Mouse (Mus musculus) spleen, adult 18-20 months (tissue): ENCODE data around the gene Slc29a4.

Source experiments
- DNase-seq, 2 experiments: peaks; one replicate each; pipeline ENCODE4 v3.0.0; 2022; ENCODE audit warnings: mixed read lengths in 2 of 2

Gene Slc29a4

DNA sequence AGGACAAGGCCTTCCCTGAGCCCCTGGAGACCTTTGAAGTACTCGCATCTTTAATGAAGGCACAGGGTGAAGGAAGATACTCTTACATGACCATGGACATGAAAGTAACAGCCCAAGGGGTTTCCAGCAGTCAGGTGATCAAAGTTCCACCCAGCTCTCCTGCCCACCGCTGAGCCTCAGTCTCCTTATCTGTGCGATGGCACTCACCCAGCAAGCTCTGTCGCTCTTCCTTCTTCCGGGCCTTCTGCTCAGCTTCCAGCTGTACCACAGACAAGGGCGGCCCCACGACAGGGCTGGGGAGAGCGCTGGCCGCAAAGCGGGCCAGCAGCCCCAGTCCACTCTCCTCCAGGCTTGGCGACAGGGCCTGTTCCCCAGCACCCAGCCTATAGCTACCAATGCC is 57.9 kb downstream of the Slc29a4 start:
- no peak for DNase-seq

DNA sequence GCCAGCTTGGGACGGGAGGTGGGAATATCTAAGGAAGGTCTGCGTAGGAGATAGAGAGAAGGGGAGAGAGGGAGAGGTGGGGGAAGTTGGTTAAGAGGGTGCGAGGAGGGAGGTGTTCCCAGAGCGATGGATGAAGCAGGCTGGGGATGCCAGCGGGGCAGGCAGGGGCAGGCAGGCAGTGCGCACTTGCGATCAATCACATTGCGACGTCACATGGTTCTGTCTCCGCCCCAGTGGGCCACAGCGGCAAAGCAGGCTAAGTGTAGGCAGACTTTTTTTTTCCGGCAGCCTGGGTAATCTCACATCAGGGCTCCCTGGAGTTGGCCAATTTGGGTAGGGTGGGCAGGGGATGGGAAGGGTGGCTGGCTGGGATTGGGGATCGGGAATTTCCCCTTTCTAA is 59.9 kb downstream of the Slc29a4 start:
- no peak for DNase-seq

DNA sequence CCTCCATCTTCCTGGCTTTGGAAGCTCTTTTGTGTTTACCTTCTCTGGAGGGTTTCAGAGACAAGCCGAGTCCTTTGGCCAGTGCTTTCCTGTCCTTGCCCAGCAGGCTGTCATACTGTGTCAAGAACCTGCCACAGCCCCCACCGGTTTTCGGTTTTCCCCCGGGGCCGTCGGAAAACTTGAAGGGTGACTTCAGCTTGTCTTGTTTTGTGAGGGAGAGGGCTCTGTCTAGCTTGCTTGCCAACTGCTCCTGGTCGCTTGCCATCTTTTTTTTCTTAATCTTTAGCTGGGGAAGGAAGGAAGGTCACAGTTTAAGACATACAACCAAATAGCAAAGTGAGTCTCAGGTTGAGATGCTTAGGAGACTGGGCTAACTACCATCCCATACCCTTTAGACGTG is 67.5 kb downstream of the Slc29a4 start:
- DNase-seq = no peak

GRCm38 (mm10) chr5:142761326-142761983 is 69.1 kb downstream of the Slc29a4 start:
- DNase-seq = no peak

DNA sequence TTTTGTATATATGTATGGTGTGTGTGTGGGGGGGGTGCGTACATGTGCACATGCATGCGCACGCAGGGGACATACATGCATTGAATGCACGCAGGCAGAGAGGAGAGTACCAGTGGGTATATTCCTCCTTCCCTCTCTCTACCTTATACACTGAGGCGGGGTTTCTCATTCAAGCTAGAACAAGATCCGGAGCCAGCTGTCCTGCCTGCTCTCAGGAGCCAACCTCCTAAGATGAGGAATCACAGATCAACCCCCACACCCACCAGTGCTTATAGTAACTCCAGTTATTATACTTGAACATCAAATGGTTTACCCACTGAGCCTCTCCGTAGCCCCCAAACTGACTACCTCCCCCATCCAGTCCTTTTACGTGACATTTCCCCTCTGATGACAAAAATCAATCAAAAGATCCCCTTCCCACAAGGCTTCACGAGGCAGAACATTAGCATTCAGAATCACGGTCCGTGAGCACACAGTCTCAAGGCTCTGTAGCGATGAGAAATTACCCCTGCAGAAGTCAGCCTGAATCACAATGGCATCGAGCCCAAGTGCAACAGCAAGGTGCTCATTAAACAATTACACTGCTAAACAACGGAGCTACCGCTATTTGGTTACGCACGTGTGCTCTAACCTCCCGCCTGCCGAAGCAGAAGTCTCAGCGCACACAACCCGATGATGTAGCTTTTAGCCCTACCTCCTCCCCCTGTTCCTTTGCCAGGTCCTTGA is 69.9 kb downstream of the Slc29a4 start:
- DNase-seq = no peak

GRCm38 (mm10) chr5:142764306-142764705 is 72.0 kb downstream of the Slc29a4 start:
- no peak for DNase-seq

DNA sequence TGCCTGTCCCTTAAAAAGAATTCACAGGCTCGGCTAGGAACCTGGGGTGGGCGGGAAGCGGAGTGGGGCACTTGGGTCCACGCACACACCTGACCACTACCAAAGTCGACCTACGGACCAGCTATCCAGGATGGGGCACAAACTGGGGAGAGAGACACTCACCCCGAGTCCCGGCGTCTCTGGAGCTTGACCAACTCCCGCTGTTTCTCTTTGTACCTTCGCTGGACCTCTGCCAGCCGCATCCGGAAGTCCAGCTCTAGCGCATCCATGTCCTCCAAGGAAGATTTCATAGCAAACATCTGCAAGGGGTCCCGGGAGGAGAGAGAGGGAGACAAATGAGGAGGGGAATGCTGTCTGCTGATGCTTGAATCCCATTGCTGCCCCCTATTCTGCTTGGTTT is 72.6 kb downstream of the Slc29a4 start:
- no peak for DNase-seq

DNA sequence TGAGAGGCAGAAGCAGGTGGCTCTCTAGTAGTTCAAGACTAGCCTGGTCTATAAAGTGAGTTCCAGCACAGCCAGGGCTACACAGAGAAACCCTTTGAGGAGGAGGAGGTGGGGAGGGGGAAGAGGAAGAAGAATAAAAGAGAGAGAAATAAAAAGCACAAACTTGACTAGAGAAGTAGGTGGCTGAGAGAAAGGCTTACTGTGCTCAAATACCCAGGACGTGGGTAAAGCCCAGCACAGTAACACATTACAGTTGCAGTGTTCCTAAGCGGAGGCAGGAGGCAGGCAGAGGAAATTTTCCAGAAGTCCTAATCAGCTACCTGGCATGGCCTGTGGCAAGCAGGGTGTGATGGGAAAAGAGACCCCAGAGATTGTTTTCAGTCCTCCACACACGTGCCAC is 74.4 kb downstream of the Slc29a4 start:
- DNase-seq = no peak

DNA sequence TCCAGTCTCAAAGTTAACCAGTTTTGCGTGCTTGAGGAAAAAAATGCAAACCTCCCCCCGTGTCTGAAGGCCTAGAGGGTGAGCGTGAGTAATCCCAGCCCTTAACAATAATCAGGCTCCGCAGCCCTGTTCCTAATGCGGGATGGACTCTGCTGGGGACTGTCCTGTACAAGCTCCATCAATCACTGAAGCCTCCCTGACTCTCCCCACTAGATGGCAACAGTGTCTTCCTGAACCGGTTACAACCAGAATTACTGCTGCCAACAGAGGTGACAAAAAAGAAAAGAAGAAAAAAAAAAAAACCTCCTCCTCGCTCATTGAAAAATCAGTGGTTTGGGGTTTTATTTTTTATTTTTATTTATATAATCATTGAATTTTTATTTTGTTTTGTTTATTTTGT is 75.6 kb downstream of the Slc29a4 start:
- DNase-seq = peak; percentile 24 to 57

GRCm38 (mm10) chr5:142768352-142769267 is 76.3 kb downstream of the Slc29a4 start:
- no peak for DNase-seq

DNA sequence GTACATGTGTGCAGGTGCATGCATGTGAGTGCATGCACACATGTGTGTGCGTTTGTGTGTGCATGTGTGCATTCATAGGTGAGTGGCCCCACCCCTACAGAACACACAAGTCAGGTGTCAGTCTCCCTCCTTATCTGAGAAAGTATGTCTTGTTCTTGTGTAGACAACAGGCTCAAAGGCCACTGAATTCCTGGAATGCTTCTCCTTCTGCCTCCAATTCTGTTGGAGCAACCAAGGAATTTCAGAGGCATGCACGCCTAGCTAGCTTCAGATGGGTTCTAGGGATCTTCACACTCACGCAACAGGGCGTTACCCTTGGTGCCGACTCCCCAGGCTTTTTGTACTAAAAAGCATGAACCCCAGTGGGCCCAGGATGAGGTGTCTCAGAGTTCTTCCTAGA is 77.3 kb downstream of the Slc29a4 start:
- no peak for DNase-seq

- DNase-seq = no peak
Measured at GRCm38 (mm10) chr5:142771034-142771433, 78.7 kb downstream of the Slc29a4 start.

DNA sequence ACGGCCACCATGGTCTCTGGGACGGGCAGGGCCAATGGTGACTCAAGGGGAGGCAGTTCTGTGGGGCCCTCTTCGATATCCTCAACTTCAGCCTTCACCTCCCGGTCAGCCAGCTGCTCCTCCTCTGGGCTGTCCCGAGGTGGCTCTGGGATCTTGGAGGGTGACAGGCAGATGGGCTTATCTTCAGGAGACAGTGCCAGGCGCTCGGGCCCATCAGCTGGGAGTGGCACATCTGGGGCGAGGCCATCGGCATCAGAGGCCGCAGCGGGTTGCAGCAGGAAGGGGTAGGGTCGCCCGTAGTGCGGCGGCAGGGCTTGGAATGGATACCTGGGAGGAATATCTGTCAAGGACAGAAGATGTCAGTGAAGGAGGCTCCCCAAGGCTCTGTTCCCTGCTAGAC is 79.7 kb downstream of the Slc29a4 start:
- DNase-seq = no peak
